Mouse (Mus musculus): ENCODE measurements around the gene Sipa1l1.

The Sipa1l1 gene

DNA sequence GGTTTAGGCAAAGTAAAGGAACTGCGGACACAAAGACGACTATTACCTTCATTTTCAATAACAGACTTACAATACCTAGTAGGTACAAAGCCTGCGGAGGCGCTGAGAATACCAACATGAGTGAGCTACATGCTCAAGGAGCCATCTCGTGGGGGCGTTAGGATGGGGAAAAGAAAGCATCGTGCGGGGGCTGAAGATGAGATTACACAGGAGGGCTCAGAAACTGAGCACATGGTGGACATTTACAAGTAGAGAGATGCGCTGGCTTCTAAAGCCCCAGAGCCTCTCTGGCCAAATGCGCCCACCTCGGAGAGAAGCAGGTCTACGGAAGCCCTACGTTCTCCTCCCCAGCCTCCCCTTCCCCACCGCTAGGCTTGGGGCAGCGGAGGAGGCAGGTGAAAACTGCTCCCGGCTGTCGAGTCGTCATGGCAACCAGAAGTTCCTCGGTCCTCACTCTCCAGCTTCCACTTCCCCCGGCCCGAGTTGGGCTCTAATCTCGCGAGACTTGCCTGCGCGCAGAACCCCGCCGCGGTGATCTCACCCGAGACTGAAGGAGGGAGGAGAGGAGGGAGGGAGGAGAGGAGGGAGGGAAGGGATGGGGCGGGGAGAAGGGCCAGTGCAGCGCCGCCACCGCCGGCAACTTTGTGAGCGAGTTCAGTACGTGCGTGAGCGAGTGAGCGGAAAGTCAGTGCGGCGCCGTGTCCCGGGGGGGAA lies at the start of gene Sipa1l1:
TSS of gene Sipa1l1 (plus strand) at position 501 of the 714 bp plus-strand sequence.
- DNase-seq (ENCODE audit: inconsistent age in 2 of 2, low spot score in 1 of 2) = peak; percentile 97 to 98

DNA sequence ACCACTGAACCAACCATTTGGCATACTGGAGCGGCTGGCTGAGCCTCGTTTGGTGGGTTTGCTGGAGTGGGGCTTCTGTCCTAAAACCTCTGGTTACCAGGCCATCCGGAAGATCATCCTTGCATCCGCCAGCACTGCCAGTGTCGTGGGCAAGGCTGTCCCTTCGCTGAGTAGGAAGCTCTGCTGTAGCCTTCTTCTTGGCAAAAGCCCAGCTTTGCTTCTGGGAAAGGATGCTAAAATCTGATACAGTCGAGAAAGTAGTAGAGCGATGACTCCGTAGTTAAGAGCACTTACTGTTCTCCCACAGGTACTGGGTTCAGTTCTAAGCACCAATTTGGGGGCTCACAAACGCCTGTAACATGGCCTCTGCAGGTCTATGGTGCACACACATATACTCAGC lies 47.2 kb upstream of the Sipa1l1 start:
- DNase-seq (ENCODE audit: inconsistent age in 2 of 2, low spot score in 1 of 2) = no peak

DNA sequence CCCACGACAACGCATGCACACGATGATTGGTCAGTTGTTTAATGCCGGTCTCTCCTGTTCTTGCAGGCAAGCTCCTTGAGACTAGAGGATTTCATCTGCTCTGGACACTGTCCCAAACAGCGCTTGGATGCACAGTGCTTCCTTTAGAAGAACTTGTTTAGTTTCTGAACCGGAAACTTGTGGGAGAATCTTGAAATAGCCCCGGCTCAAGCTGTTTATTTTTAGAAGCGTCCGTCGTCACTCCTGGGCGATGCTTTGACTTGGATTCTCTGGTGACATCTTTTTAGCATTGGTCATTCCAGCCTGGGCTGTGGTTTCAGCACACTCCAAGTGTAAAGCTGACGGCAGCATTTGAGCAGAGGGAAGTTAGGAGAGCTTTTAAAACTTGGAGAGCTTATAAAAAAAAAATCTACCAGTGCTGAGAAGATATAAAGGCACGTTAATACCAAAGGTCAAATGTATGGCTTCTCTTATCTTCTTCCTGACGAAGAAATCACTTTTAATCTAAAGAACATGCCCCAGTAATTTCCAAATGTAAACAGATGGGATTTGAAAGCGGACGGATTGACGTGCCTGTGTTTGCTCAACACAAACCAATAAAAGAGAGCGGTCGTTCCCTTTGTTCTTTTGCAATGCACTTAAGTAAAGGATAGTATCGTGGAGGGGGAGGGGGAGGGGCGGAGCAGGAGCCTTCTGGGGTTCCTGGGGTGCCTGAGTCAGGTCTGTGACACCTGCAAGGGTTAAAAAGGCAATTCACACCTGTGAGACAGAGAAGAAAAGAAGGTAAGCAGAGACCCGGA lies 46.5 kb upstream of the Sipa1l1 start:
- DNase-seq (ENCODE audit: inconsistent age in 2 of 2, low spot score in 1 of 2) = peak; percentile 23 to 60

DNA sequence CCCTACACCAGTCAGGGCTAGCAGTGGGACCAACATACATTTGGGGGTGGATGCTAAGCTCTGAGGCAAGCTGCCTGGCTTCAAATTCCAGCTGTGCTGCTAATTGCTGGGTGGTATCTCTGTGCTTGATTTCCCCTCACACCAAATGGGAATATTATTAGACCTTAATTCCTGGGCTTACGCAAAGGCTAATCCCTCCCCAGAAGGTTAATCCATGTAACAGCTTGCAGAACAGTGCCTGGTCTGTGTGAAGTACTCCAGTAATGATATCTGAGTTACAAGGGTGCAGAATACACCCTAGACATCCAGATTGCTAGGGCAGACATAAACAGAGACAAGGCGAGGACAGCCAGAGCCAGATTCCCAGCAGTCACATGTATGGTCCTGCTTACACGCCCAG lies 42.3 kb upstream of the Sipa1l1 start:
- no peak for DNase-seq (ENCODE audit: inconsistent age in 2 of 2, low spot score in 1 of 2)

DNA sequence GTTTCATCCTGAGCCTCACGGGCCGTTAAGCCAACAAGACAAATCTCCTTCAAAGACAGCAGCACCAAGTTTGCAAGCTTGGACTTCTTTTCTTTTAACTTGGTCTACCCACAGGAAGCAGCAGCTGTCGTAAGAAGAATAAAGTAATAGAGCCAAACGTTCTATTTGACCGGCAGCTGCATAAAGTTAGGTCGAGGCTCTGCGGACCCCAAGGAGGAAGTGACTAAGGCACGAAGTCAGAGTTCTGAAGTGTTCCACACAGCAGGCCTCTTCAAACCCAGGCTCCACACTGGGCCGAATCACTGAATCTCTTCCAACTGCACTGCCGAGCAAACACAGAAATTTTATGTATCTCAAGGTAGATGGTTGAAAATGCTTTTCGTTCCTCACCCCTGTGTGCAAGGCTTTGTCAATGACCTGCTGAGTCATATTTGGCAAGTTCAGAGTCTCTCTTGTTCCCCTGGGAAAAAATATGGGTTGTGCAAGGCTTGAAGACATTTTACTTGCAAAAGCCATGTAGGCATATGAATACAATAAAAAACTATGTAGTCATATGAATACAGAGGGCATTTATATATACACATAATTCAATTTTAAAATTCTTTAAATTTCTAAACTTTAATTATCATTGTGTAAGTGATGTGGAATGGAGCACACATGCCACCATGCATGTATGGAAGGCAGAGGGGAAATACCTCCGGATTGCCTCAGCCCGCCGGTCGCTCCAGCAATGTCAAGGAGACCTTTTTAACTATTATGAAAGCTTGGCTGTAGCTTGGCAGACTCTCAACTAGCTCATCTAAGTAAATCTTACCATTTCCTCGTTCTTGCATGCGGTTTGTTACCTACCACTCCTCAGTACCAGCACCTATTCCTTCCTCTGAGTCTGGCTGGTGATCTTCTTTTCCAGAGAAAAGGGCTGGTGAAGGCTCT lies 29.6 kb upstream of the Sipa1l1 start:
- peak in 1 of 2 experiments; percentile 58 for DNase-seq (ENCODE audit: inconsistent age in 2 of 2, low spot score in 1 of 2)

DNA sequence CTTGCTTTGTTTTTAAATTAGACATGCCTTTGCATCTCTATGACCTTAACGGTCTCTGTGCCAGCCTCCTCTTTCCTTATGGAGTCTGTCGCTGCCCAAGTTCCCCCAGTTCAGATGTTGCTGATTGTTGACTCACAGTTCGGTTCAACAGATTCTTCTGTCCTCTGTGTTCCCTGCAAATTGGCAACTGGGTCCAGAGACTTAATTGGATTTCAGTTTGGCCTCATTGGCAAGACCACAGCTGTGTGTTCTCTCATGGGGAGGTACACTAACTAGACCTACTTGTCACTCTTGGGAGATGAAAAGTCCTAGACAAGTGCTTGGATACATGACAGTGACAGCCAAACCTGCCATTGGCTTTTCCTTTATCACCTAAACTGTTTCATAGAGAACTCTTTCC lies 25.7 kb upstream of the Sipa1l1 start:
- DNase-seq (ENCODE audit: inconsistent age in 2 of 2, low spot score in 1 of 2) = no peak

DNA sequence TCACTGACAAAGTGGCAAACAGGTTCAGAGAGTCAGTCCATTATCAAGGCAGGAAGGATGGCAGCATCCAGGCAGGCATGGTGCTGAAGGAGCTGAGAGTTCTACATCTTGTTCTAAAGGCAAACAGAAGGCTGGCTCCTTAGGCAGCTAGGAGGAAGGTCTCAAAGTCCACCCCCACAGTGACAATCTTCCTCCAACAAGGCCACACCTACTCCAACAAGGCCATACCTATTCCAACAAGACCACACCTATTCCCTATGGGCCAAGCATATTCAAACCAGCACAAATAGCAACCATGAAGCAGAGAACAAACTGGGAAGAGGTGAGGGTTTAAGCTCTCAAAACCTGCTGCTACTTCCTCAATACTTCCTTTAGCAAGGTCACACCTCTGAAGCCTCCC lies 23.9 kb upstream of the Sipa1l1 start:
- no peak for DNase-seq (ENCODE audit: inconsistent age in 2 of 2, low spot score in 1 of 2)

DNA sequence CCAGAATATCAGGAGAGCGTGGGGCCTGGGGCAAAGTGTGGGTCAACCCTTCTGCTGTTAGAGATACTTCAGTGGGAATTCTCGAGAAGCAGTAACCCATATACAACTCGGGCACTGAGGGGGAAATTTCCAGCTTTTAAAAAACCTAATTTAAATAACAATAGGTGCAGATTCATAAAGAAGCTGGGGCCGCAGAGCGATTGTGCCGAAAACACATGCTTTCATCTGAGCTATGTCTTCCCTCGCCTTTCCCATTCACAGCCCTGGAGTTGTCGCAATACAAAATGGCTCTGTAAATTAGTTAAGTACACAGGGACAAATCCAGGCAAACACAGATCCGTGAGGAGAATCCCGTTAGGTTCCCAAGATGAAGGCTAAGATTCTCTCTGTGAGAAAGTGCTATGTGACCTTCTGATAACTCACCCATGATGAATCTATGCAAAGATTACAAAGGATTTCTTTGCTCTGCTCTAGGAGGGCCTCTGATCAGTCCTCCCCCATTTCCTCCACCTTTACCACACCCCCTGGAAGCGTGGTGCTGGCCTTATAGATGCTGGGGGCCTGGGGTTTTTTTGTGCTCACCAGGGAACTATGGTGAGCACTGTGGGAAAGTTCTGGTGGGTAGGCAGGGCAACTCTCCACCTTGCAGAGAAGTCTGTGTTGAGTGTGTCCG lies 22.0 kb upstream of the Sipa1l1 start:
- no peak for DNase-seq (ENCODE audit: inconsistent age in 2 of 2, low spot score in 1 of 2)

DNA sequence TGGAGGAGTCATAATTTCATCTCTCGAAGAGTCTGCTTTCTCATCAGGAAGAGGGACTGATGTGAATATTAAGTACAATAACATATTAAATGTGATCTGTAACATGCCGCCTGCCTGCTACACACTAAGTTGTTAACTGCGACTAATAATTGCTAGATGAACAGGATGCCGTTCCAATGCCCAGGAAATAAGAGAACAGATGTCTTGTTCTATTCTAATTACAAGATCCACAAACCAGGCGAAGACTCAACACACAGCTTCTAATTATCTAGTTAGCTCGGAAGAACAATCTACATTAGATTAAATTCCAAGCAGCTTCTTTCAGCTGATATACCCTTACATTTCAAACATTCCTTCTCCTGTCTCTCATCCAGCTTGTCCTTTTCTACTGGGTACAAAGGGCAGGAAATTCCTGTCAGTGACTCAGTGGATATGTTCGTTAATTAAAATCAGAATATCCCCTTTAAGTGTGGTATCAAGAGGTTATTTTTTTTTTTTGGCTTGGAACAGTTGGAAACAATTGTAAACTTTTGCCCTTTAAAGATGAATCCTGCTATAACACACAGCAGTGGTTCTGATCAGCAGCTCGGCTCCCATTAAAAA lies 20.7 kb upstream of the Sipa1l1 start:
- no peak for DNase-seq (ENCODE audit: inconsistent age in 2 of 2, low spot score in 1 of 2)

DNA sequence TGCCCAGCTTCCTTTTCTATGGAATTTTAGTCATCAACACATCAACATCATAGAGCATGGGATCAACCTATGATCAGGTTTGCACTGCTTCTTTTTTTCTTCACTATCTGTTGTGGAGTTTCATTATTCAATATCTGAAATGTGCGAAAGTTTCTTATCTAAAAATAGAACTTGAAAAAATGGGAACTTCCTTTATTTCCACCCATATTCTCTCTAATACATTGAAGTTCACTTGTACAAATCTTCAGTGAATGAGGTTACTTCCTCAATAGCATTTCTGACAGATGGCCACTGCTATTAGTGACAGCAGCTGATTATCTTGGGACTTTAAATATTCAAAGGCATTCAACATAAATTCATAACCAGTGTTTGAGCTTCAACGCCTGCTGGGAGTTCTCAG lies 18.1 kb upstream of the Sipa1l1 start:
- no peak for DNase-seq (ENCODE audit: inconsistent age in 2 of 2, low spot score in 1 of 2)

DNA sequence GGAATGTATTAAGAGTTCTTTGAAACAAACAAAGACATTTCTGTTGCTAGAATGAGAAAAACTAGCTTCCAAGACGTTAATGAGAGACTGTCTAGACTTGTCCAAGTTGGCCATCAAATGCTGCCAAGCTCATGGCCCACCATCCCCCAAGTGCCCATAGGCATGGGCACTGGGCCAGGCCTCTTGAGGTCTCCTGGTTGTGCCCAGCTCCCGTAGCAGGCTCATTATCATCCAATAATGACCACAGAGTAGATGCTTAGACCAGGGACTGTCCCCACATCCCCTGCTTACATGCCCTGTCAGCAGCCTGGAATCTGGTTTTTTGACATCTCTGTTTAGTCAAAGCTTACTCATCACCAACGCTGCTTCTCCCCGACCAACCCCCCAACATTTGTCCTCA lies 14.6 kb upstream of the Sipa1l1 start:
- no peak for DNase-seq (ENCODE audit: inconsistent age in 2 of 2, low spot score in 1 of 2)

DNA sequence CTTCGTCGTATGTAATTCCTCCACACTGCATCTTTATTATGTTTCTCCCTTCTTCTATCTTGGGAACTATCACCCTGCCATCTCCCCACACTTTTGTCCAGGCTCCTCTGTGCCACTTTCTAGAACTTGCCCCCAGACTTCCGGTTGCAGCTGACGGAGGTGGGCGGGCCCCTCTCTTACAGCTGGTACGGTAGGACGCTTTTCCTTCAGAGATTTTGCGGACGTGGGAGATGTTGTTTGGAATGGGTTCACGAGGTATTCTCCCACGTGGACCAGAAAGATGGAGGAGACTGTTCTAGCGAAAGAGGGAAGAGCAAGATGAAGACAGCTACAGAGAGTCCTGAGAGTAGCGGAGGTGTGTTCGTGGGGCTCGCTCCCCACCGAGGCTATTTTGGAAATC lies 10.6 kb upstream of the Sipa1l1 start:
- no peak for DNase-seq (ENCODE audit: inconsistent age in 2 of 2, low spot score in 1 of 2)

DNA sequence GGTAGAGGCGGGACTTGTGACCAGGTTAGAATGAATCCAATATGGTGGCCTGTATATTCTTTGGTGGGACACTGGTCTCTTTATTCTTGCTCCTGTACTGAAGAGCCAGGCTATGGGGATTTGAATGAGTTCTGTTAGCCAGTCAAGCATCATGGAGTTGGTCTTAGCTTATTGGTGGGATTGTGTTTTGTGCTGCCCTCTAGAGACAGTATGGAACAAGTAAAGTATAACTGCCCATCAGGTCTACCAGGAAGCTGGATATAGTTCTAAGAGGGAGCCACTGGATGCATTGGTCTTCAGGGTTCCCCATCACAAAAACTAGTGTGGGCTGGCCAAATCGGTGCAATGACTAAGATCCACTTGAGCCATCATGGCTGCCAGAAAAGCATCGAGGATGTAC lies 9.7 kb upstream of the Sipa1l1 start:
- DNase-seq (ENCODE audit: inconsistent age in 2 of 2, low spot score in 1 of 2) = no peak

DNA sequence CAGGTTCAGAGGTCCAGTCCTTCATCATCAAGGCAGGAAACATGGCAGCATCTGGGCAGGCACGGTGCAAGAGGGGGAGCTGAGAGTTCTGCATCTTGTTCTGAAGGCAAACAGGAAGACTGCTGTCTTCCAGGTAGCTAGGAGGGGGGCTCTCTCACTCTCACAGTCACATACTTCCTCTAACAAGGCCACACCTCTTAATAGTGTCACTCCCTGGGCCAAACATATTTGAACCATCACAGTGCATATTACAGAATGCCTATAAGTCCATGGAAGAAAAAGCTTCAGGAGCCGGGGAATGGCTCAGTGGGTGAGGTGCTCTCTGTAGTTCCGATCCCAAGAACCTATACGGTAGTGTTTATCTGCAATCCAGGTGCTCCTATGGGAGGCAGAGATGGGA lies 3.5 kb upstream of the Sipa1l1 start:
- no peak for DNase-seq (ENCODE audit: inconsistent age in 2 of 2, low spot score in 1 of 2)

DNA sequence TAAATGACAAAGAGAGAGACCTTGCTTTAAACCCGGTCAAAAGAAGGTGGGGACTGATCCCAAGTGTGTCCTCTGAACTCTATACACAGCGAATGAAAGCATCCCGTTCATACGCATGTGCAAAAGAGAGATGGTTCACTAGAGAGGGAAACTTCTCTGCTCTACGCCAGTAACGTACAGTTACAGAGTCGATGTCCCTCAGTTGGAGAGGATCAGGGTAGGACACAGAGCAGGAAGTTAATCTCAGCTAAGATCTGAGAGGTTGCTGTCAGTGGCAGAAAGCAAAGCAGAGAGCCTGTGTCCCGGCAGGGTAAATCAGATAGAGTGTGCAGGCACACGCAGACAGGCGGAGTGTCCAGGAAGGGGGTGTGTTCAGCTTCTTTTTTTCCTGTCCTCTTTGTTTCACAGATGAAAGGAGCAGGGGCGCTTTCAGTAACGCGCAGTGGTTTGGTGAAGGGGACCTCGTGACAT lies 3.0 kb upstream of the Sipa1l1 start:
- DNase-seq (ENCODE audit: inconsistent age in 2 of 2, low spot score in 1 of 2) = no peak

DNA sequence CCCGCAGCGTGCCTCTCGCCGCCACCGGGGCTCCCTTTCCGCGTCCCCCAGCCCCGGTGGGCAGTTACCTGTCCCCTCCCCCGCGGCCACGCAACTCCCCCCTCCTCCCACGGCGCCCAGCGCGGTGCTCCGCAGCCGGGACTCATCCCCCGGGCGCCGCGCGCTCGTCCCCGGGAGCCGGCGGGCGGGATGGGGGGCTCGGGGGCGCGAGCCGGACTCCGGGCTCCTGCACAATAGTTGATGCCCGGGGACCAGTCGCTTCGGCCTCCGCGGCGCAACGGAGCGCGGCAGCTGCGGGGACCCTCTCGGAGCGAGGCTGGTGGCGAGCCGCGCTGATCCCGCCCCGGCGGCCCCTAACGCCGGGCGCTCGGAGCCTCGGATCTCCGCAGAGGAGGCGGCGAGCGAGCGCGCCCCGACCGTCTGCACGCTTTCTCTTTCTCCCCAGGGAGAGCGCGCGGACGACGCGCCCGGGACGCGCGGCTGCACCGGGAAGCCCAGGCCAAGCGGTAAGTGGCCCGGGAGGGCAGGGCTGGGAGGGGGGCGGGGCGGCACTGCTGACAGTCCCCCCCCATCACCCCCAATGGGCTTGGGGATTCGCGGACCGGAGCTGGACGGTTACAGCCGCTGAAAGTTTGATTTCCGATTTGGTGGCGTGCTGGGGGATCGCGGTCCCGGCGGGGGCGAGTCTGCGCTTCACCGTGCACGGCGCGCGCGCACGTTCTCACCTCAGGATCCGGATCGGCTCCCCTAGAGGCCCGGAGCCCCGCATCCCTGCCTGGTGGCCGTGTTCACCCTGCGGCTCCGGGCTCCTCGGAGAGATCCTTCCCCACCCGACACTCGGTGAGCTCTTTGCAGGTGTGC lies 681 bp downstream of the Sipa1l1 start:
- DNase-seq (ENCODE audit: inconsistent age in 2 of 2, low spot score in 1 of 2) = peak; percentile 79 to 93

DNA sequence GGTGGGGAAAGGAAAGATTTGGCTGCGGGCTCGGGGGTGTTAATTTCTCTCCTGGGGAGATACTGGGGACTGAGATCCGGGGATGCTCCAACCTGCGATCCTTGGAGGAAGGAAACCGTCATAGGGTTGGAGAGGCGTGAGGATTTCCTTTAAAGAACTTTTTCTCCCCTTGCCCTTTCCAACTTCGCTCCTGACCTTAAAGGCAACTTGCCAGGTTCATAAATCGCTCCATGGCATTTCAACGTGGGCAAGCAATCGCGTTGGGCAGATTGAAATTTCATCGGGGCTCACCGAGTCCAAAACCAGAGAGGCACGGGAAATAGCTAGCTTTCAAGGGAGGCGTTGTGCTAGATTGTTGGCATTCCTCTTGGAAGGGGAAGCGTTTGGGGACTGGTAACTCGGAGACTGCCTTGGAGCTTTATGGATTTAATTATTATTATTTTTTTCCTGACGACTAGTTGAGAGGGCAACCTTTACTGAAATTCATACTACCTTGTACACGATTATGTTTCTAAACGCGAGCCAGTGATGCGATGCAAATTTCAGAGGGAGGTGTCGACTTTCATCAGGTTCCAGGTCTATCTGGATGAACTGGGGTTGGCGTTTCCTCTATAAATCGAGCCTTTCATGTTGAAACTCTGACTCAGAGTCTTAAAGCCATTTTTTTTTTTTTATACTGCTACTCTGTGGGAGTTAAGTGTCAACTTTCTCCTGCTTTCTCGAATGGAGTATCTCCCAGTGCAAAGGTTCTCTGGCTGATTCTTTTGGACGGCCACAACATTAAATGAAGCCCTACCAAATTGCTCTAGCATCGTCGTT lies 1.6 kb downstream of the Sipa1l1 start:
- DNase-seq (ENCODE audit: inconsistent age in 2 of 2, low spot score in 1 of 2) = peak; percentile 52 to 87

DNA sequence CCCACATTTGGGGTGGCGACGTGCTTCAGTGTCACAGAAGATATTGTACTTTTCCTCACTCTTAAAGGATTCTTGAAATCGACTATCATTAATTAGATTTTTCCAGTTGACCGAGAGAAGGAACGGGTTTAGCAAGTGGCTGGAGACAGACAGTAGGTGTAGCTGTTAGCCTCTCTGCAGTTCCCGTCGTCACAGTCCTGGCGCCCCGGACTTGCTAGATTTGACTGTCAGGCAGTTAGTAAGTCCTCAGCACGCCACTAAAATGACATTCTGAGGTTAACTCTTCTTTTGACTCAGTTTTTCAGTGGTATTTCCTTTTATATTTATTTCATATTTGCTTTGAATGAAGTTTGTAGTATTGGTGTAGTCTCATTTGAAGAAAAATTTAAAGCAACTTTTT lies 2.5 kb downstream of the Sipa1l1 start:
- peak in 1 of 2 experiments; percentile 53 for DNase-seq (ENCODE audit: inconsistent age in 2 of 2, low spot score in 1 of 2)

DNA sequence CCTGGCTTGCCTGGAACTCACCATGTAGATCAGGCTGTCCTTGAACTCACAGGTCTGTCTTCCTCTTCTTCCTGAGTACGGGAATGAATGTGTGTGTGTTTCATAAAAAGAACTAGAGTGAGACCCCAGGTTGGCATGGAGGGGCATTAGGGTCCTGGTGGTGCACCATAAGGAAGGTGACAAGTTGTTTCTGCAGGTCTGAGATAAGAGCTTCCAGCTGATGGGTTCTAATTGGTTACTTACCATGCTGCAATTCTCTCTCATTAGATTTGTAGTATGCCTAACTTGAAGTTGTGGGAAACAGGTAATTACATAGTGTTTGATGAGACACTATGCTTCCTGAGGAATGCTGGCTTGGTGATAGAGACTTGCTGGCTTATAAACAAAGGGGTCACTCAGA lies 4.5 kb downstream of the Sipa1l1 start:
- no peak for DNase-seq (ENCODE audit: inconsistent age in 2 of 2, low spot score in 1 of 2)

Data from adrenal gland, adult (tissue).